Mouse (Mus musculus) embryonic facial prominence, embryonic 15.5 days (tissue): ENCODE data around the gene Dock4. TPM values are rescaled to one million over a fixed set of nuclear protein-coding genes. Genes with fewer than 3 reads are reported as not detected.
"Not testable (repeated sequence)": the region's sequence is repeated elsewhere in the genome, so short reads cannot be mapped to it uniquely, and the experiment has no call there.

Source experiments
- ATAC-seq: fragments of 200-750 bp; cut with Nextera tagmentation; 2 replicates; pipeline ENCODE4 v1.8.0; 2017; ENCODE audit warnings: low read depth, moderate TSS enrichment; ENCODE audit not compliant: insufficient number of reproducible peaks, low FRiP score, low TSS enrichment
- H3K27ac ChIP-seq: fragments of 300-500 bp; sonication (generic); replicated peaks from 2 replicates; pipeline ENCODE4 v1.5.1; 2015; ENCODE audit warnings: mild to moderate bottlenecking, inconsistent platforms
- H3K27me3 ChIP-seq: fragments of 300-500 bp; sonication (generic); 2 replicates; pipeline ENCODE4 v1.6.1; 2015; ENCODE audit warnings: inconsistent platforms
- H3K36me3 ChIP-seq: fragments of 300-500 bp; sonication (generic); 2 replicates; pipeline ENCODE4 v1.6.1; 2015; ENCODE audit warnings: mild to moderate bottlenecking, inconsistent platforms
- H3K4me1 ChIP-seq: fragments of 300-500 bp; sonication (generic); 2 replicates; pipeline ENCODE4 v1.6.1; 2015; ENCODE audit warnings: inconsistent platforms
- H3K4me2 ChIP-seq: fragments of 300-500 bp; sonication (generic); replicated peaks from 2 replicates; pipeline ENCODE4 v1.6.1; 2015; ENCODE audit warnings: mild to moderate bottlenecking, inconsistent platforms
- H3K4me3 ChIP-seq: fragments of 300-500 bp; sonication (generic); replicated peaks from 2 replicates; pipeline ENCODE4 v1.5.1; 2015; ENCODE audit warnings: mild to moderate bottlenecking, inconsistent platforms
- H3K9ac ChIP-seq: fragments of 300-500 bp; sonication (generic); 2 replicates; pipeline ENCODE4 v1.6.1; 2015; ENCODE audit warnings: inconsistent platforms
- H3K9me3 ChIP-seq: fragments of 300-500 bp; sonication (generic); replicated peaks from 2 replicates; pipeline ENCODE4 v1.6.1; 2016; ENCODE audit warnings: inconsistent platforms
- WGBS: fragments of 180-500 bp; shearing (Covaris S2); methylation state at CpG from one replicate; pipeline ENCODE4 v1.1.7; 2015; 5-methylcytosine and 5-hydroxymethylcytosine counted together
- polyA plus RNA-seq: library from polyadenylated mRNA; unstranded; fragments of >200 nt; fragmentation: Nextera tagmentation; extraction: Ambion mirVana; gene quantifications from 2 replicates; pipeline ENCODE4 v1.2.1, GENCODE M21; 2015

Gene Dock4
- polyA plus RNA-seq, 1 experiment from 2014 or later: 12.9 TPM

GRCm38 (mm10) chr12:40857466-40857865, 411.7 kb downstream of the Dock4 start:
- no peaks in the 10 kb centered on the region for H3K9me3 ChIP-seq
- H3K36me3 ChIP-seq: no peaks in the 10 kb centered on the region
- no peak overlapping the region for H3K4me2 ChIP-seq
- H3K9ac ChIP-seq: no peak overlapping the region
- no peak for ATAC-seq
- 89% methylated on average over 6 of the region's 7 CpGs for WGBS
- no peaks in the 10 kb centered on the region for H3K4me1 ChIP-seq
- H3K27ac ChIP-seq: no peak overlapping the region
- no peak overlapping the region for H3K4me3 ChIP-seq
- no peaks in the 10 kb centered on the region for H3K27me3 ChIP-seq

- H3K9me3 ChIP-seq, H3K27me3 ChIP-seq, ATAC-seq, H3K27ac ChIP-seq, H3K9ac ChIP-seq, H3K36me3 ChIP-seq, H3K4me3 ChIP-seq, H3K4me1 ChIP-seq, H3K4me2 ChIP-seq: not testable (repeated sequence)
- 74% methylated on average over 6 of the region's 7 CpGs for WGBS
Measured at GRCm38 (mm10) chr12:40858763-40859162, 413.0 kb downstream of the Dock4 start.

GRCm38 (mm10) chr12:40870387-40870786, 424.6 kb downstream of the Dock4 start:
- H3K9ac ChIP-seq: no peak overlapping the region
- no peaks in the 10 kb centered on the region for H3K4me1 ChIP-seq
- no peaks in the 10 kb centered on the region for H3K36me3 ChIP-seq
- no peak overlapping the region for H3K27ac ChIP-seq
- ATAC-seq: no peak
- 85% methylated on average over 5 of the region's 5 CpGs for WGBS
- no peak overlapping the region for H3K4me3 ChIP-seq
- no peak overlapping the region for H3K4me2 ChIP-seq
- H3K9me3 ChIP-seq: 0 out of 2 replicates have a peak, but pooled peaks cover 2% of the 10 kb centered on the region
- H3K27me3 ChIP-seq: no peaks in the 10 kb centered on the region

- no peak overlapping the region for H3K4me3 ChIP-seq
- 0 out of 2 replicates have a peak, but pooled peaks cover 2% of the 10 kb centered on the region for H3K9me3 ChIP-seq
- no peak overlapping the region for H3K27ac ChIP-seq
- no peak overlapping the region for H3K9ac ChIP-seq
- no peaks in the 10 kb centered on the region for H3K36me3 ChIP-seq
- no peaks in the 10 kb centered on the region for H3K27me3 ChIP-seq
- 90% methylated on average over 3 of the region's 3 CpGs for whole genome bisulfite sequencing
- ATAC-seq: no peak
- no peak overlapping the region for H3K4me2 ChIP-seq
- no peaks in the 10 kb centered on the region for H3K4me1 ChIP-seq
Measured at GRCm38 (mm10) chr12:40872716-40873115, 427.0 kb downstream of the Dock4 start.

- not testable (repeated sequence) for H3K9ac ChIP-seq, H3K4me1 ChIP-seq, H3K27me3 ChIP-seq, H3K4me3 ChIP-seq, H3K9me3 ChIP-seq, ATAC-seq, H3K4me2 ChIP-seq, H3K36me3 ChIP-seq, H3K27ac ChIP-seq
- WGBS: 75% methylated on average over 7 of the region's 7 CpGs
Measured at GRCm38 (mm10) chr12:40873267-40873666, 427.5 kb downstream of the Dock4 start.

GRCm38 (mm10) chr12:40884976-40885375, 439.2 kb downstream of the Dock4 start:
- Histone ChIP-seq H3K36me3 (no peaks in the 10 kb centered on the region), H3K4me2 (no peak overlapping the region), H3K4me3 (no peak overlapping the region), H3K9ac (no peak overlapping the region), H3K27me3 (no peaks in the 10 kb centered on the region), H3K9me3 (no peaks in the 10 kb centered on the region), H3K4me1 (no peaks in the 10 kb centered on the region), H3K27ac (no peak overlapping the region)
- 0 out of 2 replicates have a peak, but pooled peaks have one; percentile 24 for ATAC-seq
- WGBS: 82% methylated on average over 3 of the region's 3 CpGs

GRCm38 (mm10) chr12:40885377-40885776, 439.6 kb downstream of the Dock4 start:
- ATAC-seq: no peak; the same call in 1 of the 2 replicates
- no peak overlapping the region for H3K4me3 ChIP-seq
- no peak overlapping the region for H3K9ac ChIP-seq

GRCm38 (mm10) chr12:40887496-40887895, 441.7 kb downstream of the Dock4 start:
- no peak overlapping the region for H3K4me2 ChIP-seq
- H3K36me3 ChIP-seq: no peaks in the 10 kb centered on the region
- no peak overlapping the region for H3K9ac ChIP-seq
- ATAC-seq: no peak
- H3K27me3 ChIP-seq: no peaks in the 10 kb centered on the region
- 57% methylated on average over 2 of the region's 2 CpGs for WGBS
- H3K4me3 ChIP-seq: no peak overlapping the region
- no peaks in the 10 kb centered on the region for H3K9me3 ChIP-seq
- no peak overlapping the region for H3K27ac ChIP-seq
- H3K4me1 ChIP-seq: no peaks in the 10 kb centered on the region

More at GRCm38 (mm10) chr12:40885377-40885776, 439.6 kb downstream of the Dock4 start:
- Histone ChIP-seq H3K9me3 (no peaks in the 10 kb centered on the region), H3K36me3 (no peaks in the 10 kb centered on the region), H3K4me1 (no peaks in the 10 kb centered on the region), H3K27me3 (no peaks in the 10 kb centered on the region), H3K4me2 (no peak overlapping the region), H3K27ac (no peak overlapping the region)
- WGBS: 92% methylated on average over 6 of the region's 6 CpGs

GRCm38 (mm10) chr12:40888261-40888791, 442.6 kb downstream of the Dock4 start:
- peak overlapping the region; percentile 34; the same call in 1 of the 2 replicates for H3K27ac ChIP-seq
- H3K36me3 ChIP-seq: no peaks in the 10 kb centered on the region
- H3K9me3 ChIP-seq: no peaks in the 10 kb centered on the region
- WGBS: 45% methylated on average over 2 of the region's 2 CpGs
- no peaks in the 10 kb centered on the region for H3K27me3 ChIP-seq
- ATAC-seq: peak; percentile 73; the same call in 1 of the 2 replicates
- no peak overlapping the region for H3K9ac ChIP-seq
- no peak overlapping the region for H3K4me2 ChIP-seq
- no peak overlapping the region for H3K4me3 ChIP-seq
- H3K4me1 ChIP-seq: no peaks in the 10 kb centered on the region

GRCm38 (mm10) chr12:40888829-40889228, 443.1 kb downstream of the Dock4 start:
- Histone ChIP-seq H3K4me3 (no peak overlapping the region), H3K4me1 (no peaks in the 10 kb centered on the region), H3K9me3 (no peaks in the 10 kb centered on the region), H3K36me3 (no peaks in the 10 kb centered on the region), H3K27ac (peak overlapping the region; percentile 34; the same call in 1 of the 2 replicates), H3K9ac (no peak overlapping the region), H3K4me2 (no peak overlapping the region), H3K27me3 (no peaks in the 10 kb centered on the region)
- WGBS: 54% methylated on average over 1 of the region's 1 CpGs
- ATAC-seq: no peak

- Histone ChIP-seq H3K4me2 (no peak overlapping the region), H3K36me3 (no peaks in the 10 kb centered on the region), H3K27ac (no peak overlapping the region), H3K27me3 (no peaks in the 10 kb centered on the region), H3K9me3 (no peaks in the 10 kb centered on the region), H3K4me1 (no peaks in the 10 kb centered on the region), H3K9ac (no peak overlapping the region), H3K4me3 (no peak overlapping the region)
- ATAC-seq: no peak
- WGBS: 77% methylated on average over 3 of the region's 3 CpGs
Measured at GRCm38 (mm10) chr12:40889534-40889933, 443.8 kb downstream of the Dock4 start.

- ATAC-seq: no peak
- no peak overlapping the region for H3K27ac ChIP-seq
- no peaks in the 10 kb centered on the region for H3K4me1 ChIP-seq
- no peaks in the 10 kb centered on the region for H3K27me3 ChIP-seq
- H3K9me3 ChIP-seq: no peaks in the 10 kb centered on the region
- no peaks in the 10 kb centered on the region for H3K36me3 ChIP-seq
- no peak overlapping the region for H3K4me3 ChIP-seq
- H3K4me2 ChIP-seq: no peak overlapping the region
- no peak overlapping the region for H3K9ac ChIP-seq
Measured at GRCm38 (mm10) chr12:40891168-40891567, 445.4 kb downstream of the Dock4 start.
